Mouse (Mus musculus): Measurements from ENCODE around the gene Fank1. TPM values are rescaled to one million over a fixed set of nuclear protein-coding genes. Genes with fewer than 3 reads are reported as not detected.
"Not testable (repeated sequence)": the region's sequence is repeated elsewhere in the genome, so short reads cannot be mapped to it uniquely, and the experiment has no call there.

Fank1 gene
- polyA plus RNA-seq, 1 experiment from 2014 or later: not detected

- 55% methylated on average over 5 of the region's 5 CpGs for WGBS (ENCODE audit: insufficient replicate concordance)
- H3K4me1 ChIP-seq (replicated peaks): no peaks in the 10 kb centered on the region
- no peak for DNase-seq
- no peak overlapping the region for H3K4me3 ChIP-seq (replicated peaks)
- H3K27me3 ChIP-seq: no peaks in the 10 kb centered on the region
- H3K27ac ChIP-seq: no peak overlapping the region
- ATAC-seq (ENCODE audit: low read depth): no peak
- H3K36me3 ChIP-seq: no peaks in the 10 kb centered on the region
- no peaks in the 10 kb centered on the region for H3K9me3 ChIP-seq (replicated peaks)
- H3K4me2 ChIP-seq: no peak overlapping the region
- H3K9ac ChIP-seq: no peak overlapping the region
Observed at GRCm38 (mm10) chr7:133872701-133873100, 96.0 kb downstream of the Fank1 start.

GRCm38 (mm10) chr7:133876139-133876538 lies 99.5 kb downstream of the Fank1 start:
- 56% methylated on average over 3 of the region's 3 CpGs for WGBS (ENCODE audit: insufficient replicate concordance)
- no peak for ATAC-seq (ENCODE audit: low read depth)
- H3K4me3 ChIP-seq (replicated peaks): no peak overlapping the region

GRCm38 (mm10) chr7:133876646-133877342 lies 100.1 kb downstream of the Fank1 start:
- WGBS (ENCODE audit: insufficient replicate concordance): 61% methylated on average over 17 of the region's 17 CpGs
- no peak for ATAC-seq (ENCODE audit: low read depth)
- H3K27ac ChIP-seq: no peak overlapping the region

More at GRCm38 (mm10) chr7:133876139-133876538, 99.5 kb downstream of the Fank1 start:
- no peak overlapping the region for H3K4me2 ChIP-seq
- H3K4me1 ChIP-seq (replicated peaks): no peaks in the 10 kb centered on the region
- H3K9ac ChIP-seq: no peak overlapping the region
- H3K9me3 ChIP-seq (replicated peaks): no peaks in the 10 kb centered on the region; the same call in 1 of the 2 replicates
- no peaks in the 10 kb centered on the region for H3K36me3 ChIP-seq
- no peak overlapping the region for H3K27ac ChIP-seq
- no peak for DNase-seq
- H3K27me3 ChIP-seq: no peaks in the 10 kb centered on the region

GRCm38 (mm10) chr7:133879761-133880160 lies 103.1 kb downstream of the Fank1 start:
- H3K4me3 ChIP-seq (replicated peaks): no peak overlapping the region
- no peaks in the 10 kb centered on the region for H3K4me1 ChIP-seq (replicated peaks)
- no peak overlapping the region for H3K27ac ChIP-seq
- 77% methylated on average over 8 of the region's 8 CpGs for WGBS (ENCODE audit: insufficient replicate concordance)
- H3K27me3 ChIP-seq: no peaks in the 10 kb centered on the region
- H3K36me3 ChIP-seq: no peaks in the 10 kb centered on the region
- ATAC-seq (ENCODE audit: low read depth) (no peak), DNase-seq (no peak)
- no peak overlapping the region for H3K4me2 ChIP-seq
- no peak overlapping the region for H3K9ac ChIP-seq
- no peaks in the 10 kb centered on the region; the same call in 1 of the 2 replicates for H3K9me3 ChIP-seq (replicated peaks)

More at GRCm38 (mm10) chr7:133876646-133877342, 100.1 kb downstream of the Fank1 start:
- Histone ChIP-seq H3K9me3 (replicated peaks) (no peaks in the 10 kb centered on the region; the same call in 1 of the 2 replicates), H3K27me3 (no peaks in the 10 kb centered on the region), H3K4me2 (no peak overlapping the region), H3K36me3 (no peaks in the 10 kb centered on the region), H3K4me1 (replicated peaks) (no peaks in the 10 kb centered on the region), H3K9ac (no peak overlapping the region), H3K4me3 (replicated peaks) (no peak overlapping the region)
- DNase-seq: no peak

- H3K9me3 ChIP-seq (replicated peaks); H3K4me3 ChIP-seq (replicated peaks); H3K4me1 ChIP-seq (replicated peaks); H3K27ac ChIP-seq; H3K27me3 ChIP-seq; H3K9ac ChIP-seq; H3K4me2 ChIP-seq; DNase-seq; ATAC-seq (ENCODE audit: low read depth); H3K36me3 ChIP-seq: not testable (repeated sequence)
- WGBS (ENCODE audit: insufficient replicate concordance): 70% methylated on average over 5 of the region's 9 CpGs
Observed at GRCm38 (mm10) chr7:133884759-133885431, 108.2 kb downstream of the Fank1 start.

DNA sequence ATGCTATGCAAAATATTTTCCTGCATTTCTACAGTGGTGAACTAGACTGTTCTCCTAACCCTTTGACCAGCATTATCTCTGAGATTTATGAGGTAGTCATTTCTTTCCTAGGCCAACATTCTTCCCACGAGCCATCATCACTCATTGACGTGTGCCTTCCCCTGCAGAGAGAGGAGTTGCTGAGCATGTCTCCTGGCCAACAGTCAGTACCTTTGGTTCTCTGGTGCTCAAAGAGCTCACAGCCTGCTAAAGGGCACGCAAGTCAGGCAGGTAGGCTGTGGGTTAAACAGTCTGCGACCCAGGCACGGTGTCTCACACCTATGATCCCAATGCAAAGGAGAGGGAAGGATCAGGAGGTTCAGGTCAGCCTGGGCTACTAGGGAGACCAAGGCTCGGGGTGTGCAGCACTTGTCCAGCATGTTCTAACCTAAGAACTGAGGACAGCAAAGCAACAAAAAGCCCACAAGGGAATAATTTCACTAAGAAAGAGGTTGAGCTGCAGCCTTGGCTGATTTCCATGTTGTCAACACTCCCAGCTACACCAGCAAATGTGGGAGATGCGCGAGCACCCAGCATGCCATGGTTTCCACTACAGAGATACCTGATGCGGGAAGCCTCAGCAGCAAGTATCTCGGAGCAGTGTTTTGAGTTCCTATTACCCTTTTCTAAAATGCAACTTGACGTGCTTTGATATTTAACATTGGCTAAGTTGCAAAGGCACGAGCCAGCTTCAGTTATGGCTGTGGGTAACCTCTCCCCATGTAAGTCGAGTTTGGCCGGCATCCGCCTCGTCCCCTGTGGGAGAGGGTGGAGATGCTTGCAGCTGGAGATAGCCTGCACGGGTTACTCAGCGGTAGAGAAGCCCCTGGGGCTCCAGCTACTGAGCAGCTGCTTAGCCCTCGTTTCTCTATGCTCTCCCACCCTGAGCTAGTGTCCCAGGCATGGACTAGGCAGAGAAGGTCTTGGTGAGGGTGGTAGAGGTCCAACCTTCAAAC lies 112.6 kb downstream of the Fank1 start:
- Histone ChIP-seq H3K4me1 (replicated peaks) (no peaks in the 10 kb centered on the region), H3K27ac (no peak overlapping the region), H3K4me3 (replicated peaks) (no peak overlapping the region), H3K4me2 (no peak overlapping the region), H3K36me3 (no peaks in the 10 kb centered on the region), H3K27me3 (no peaks in the 10 kb centered on the region), H3K9ac (no peak overlapping the region), H3K9me3 (replicated peaks) (no peaks in the 10 kb centered on the region)
- 66% methylated on average over 19 of the region's 19 CpGs for WGBS (ENCODE audit: insufficient replicate concordance)
- DNase-seq: no peak
- ATAC-seq (ENCODE audit: low read depth): no peak

DNA sequence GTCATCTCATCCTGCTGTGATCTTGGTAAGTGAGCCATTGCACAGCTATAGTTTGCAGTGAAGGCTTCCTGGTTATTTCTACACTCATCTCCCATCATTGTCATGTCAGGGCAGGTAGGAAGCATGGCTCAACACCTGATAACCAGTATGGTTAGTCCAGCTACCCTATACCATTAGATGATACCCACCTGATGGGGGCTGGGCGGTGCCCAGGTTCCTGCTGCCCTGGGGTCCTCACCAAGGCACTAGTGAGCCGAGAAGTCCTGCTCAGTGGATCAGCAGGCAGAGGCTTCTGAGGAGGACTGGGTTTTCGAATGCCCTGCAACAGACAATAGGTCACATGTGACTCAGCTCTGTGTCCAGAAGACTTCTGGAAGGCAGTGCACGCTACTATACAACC lies 113.3 kb downstream of the Fank1 start:
- no peaks in the 10 kb centered on the region for H3K9me3 ChIP-seq (replicated peaks)
- no peak overlapping the region for H3K4me3 ChIP-seq (replicated peaks)
- ATAC-seq (ENCODE audit: low read depth): no peak
- H3K4me1 ChIP-seq (replicated peaks): no peaks in the 10 kb centered on the region
- no peak for DNase-seq
- H3K27ac ChIP-seq: no peak overlapping the region
- no peaks in the 10 kb centered on the region for H3K36me3 ChIP-seq
- H3K27me3 ChIP-seq: no peaks in the 10 kb centered on the region
- H3K4me2 ChIP-seq: no peak overlapping the region
- 59% methylated on average over 4 of the region's 4 CpGs for WGBS (ENCODE audit: insufficient replicate concordance)
- no peak overlapping the region for H3K9ac ChIP-seq

DNA sequence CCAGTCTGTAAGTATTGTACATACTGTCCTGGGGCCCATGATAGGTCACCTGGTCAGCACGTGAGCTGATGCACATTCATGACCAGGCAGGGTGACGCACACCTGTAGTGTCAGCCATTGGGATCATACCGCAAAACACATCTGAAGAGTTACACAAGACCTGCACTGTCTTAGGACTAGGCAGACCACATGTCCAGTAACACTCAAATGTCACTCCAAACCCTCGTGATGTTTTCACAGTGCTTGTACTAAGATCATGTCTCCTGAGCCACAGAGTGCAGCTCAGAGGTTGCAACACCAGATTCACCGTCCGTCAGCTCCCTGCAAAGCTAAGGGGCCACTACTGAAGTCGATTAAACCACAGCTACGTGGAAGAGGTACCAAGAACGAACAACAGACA lies 114.6 kb downstream of the Fank1 start:
- no peak for DNase-seq
- H3K9ac ChIP-seq: no peak overlapping the region
- ATAC-seq (ENCODE audit: low read depth): no peak

DNA sequence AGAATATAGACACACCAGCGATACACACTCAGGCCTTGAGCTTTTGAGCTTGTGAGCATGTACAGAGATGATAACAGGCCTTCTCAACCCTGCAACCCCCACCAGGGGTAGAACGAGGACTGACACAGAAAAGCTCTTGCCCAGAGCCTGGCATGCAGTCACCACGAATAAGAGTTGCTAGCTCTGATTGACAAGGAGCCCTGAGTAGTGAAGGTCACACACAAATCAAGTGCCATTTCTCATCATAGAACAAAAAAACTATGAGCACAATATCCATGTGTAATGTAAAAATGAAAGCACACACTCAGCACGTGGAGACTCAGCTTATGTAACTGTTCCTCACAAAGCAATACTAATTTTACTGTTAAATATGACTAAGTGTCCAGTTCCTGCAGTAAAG lies 115.1 kb downstream of the Fank1 start:
- H3K9ac ChIP-seq: no peak overlapping the region
- no peaks in the 10 kb centered on the region for H3K4me1 ChIP-seq (replicated peaks)
- H3K27ac ChIP-seq: no peak overlapping the region
- H3K9me3 ChIP-seq (replicated peaks): no peaks in the 10 kb centered on the region
- no peaks in the 10 kb centered on the region for H3K36me3 ChIP-seq
- H3K4me2 ChIP-seq: no peak overlapping the region
- no peaks in the 10 kb centered on the region for H3K27me3 ChIP-seq
- no peak overlapping the region for H3K4me3 ChIP-seq (replicated peaks)
- 46% methylated on average over 4 of the region's 4 CpGs for WGBS (ENCODE audit: insufficient replicate concordance)
- ATAC-seq (ENCODE audit: low read depth) (no peak), DNase-seq (no peak)

More for the DNA sequence above, 114.6 kb downstream of the Fank1 start:
- no peak overlapping the region for H3K4me2 ChIP-seq
- H3K9me3 ChIP-seq (replicated peaks): no peaks in the 10 kb centered on the region
- H3K4me1 ChIP-seq (replicated peaks): no peaks in the 10 kb centered on the region
- no peaks in the 10 kb centered on the region for H3K27me3 ChIP-seq
- no peak overlapping the region for H3K4me3 ChIP-seq (replicated peaks)
- 61% methylated on average over 9 of the region's 9 CpGs for WGBS (ENCODE audit: insufficient replicate concordance)
- no peak overlapping the region for H3K27ac ChIP-seq
- H3K36me3 ChIP-seq: no peaks in the 10 kb centered on the region

DNA sequence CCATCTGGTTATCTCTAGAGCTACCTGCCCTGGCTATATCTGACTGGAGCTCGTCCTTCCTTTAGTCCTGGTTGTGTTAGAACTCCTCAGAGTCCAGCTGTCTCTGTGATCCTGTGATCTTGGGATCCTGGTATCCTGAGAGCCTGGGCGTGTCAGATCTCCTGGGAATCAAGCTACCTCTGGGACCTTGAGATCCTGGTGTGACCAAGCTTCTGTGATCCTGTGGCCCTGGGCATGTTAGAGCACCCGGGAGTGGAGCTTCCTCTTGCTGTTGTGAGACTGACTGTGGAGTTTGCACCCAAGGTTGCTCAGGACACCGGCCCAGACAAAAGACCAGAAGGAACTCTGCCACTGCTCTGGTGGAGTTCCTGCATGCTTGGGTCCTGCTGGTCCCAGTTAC lies 122.7 kb downstream of the Fank1 start:
- H3K36me3 ChIP-seq: no peaks in the 10 kb centered on the region
- H3K4me3 ChIP-seq (replicated peaks): no peak overlapping the region
- no peak overlapping the region for H3K9ac ChIP-seq
- no peak overlapping the region for H3K27ac ChIP-seq
- no peaks in the 10 kb centered on the region for H3K9me3 ChIP-seq (replicated peaks)
- 45% methylated on average over 4 of the region's 4 CpGs for WGBS (ENCODE audit: insufficient replicate concordance)
- H3K4me2 ChIP-seq: no peak overlapping the region
- ATAC-seq (ENCODE audit: low read depth) (no peak), DNase-seq (no peak)
- H3K27me3 ChIP-seq: no peaks in the 10 kb centered on the region
- H3K4me1 ChIP-seq (replicated peaks): no peaks in the 10 kb centered on the region

DNA sequence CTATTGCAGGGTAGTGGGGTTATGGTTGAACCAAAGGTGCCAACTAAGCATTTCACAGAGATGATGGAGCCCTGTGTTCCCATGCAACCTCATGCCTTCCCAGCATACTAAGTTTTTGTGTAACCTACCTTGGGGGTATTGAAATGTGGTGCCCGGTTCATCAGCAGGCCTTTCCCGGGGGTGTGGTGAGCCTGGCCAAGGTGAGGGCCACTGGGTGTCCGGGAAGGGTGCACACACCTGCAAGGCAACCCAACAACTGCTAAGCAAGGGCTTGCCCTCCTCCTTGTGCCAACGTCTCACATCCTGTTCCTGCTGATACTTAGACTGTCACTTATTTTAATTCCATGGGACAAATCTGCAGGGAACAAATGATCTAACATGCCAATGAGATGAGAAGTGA lies 132.3 kb downstream of the Fank1 start:
- Histone ChIP-seq H3K36me3 (no peaks in the 10 kb centered on the region), H3K4me2 (no peak overlapping the region), H3K4me3 (replicated peaks) (no peak overlapping the region), H3K9me3 (replicated peaks) (no peaks in the 10 kb centered on the region), H3K4me1 (replicated peaks) (no peaks in the 10 kb centered on the region), H3K9ac (no peak overlapping the region), H3K27me3 (no peaks in the 10 kb centered on the region), H3K27ac (no peak overlapping the region)
- 54% methylated on average over 4 of the region's 4 CpGs for WGBS (ENCODE audit: insufficient replicate concordance)
- no peak for DNase-seq
- ATAC-seq (ENCODE audit: low read depth): no peak

All from liver, embryonic 13.5 days (tissue).